Mouse (Mus musculus) CD4-positive, CD25-positive, alpha-beta regulatory T cell, adult 4 months (primary cell): Measurements from ENCODE around the gene Tmem138. TPM values are rescaled to one million over a fixed set of nuclear protein-coding genes. Genes with fewer than 3 reads are reported as not detected.
"Not testable (repeated sequence)": the region's sequence is repeated elsewhere in the genome, so short reads cannot be mapped to it uniquely, and the experiment has no call there.

Source experiments
- ATAC-seq: one replicate; pipeline ENCODE4 v1.8.0; 2017
- polyA plus RNA-seq, 2 experiments: library from polyadenylated mRNA; unstranded; fragments of 100-300 nt; shearing (Covaris generic); gene quantifications; one replicate each; pipeline ENCODE4 v1.2.1; 2017

The Tmem138 gene
- polyA plus RNA-seq, 2 experiments from 2014 or later: 19.3 to 23.0 TPM

DNA sequence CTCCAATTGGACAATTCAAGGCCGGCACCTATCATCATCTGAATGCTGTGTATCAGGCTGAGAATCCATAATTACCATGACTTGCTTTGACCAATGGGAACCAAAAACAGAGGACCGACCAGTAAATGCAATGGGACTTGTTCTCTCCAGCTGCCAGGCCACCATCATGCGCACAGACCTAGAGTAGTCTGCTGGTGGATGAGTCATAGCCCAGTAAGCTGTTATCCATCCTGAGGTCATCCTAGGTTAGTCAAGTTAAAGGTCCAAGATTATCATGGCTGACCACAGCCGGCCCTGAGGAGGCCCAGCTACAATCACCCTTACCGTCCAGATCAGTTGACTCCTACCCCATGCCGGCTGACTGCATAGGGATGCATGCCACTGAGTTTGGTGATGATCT, 7.5 kb downstream of the Tmem138 start:
- no peak for ATAC-seq

DNA sequence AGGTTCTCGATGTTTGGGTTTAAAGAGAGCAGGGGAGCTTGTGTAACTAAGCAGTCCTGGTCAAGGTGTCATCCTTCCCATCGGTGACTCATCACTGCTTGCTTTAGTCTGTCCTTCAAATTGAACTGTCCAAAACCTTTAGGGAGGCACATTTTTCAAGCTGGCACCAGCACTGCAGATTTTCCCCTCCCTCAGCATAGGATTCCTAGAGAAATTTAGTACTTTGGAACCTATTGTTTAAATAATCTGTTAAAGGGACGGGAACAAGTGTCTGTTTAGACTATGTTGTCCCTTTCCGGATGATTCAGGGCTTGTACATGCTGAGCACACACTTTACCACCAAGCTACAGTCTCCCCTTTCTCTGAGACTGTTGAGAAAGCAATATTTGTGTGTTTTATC, 11.9 kb downstream of the Tmem138 start:
- no peak for ATAC-seq

DNA sequence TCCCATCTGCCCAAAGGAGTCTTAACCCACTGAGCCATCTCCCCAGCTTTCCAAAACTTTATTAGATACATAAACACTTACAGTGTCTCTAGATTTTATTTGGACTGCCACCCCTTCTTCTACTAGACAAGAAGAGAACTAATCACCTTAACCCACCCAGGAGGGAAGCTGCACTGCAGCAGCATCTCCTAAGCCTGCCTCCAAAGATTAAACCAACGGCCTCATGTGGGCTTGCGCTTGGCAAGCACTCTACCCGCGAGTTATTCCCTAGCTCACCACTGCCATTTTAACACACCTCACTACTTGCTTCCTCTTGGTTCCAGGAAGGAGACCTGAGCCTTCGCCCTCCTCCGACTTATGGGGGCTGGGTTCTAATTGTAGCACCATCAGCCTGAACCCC, 12.9 kb downstream of the Tmem138 start:
- no peak for ATAC-seq

DNA sequence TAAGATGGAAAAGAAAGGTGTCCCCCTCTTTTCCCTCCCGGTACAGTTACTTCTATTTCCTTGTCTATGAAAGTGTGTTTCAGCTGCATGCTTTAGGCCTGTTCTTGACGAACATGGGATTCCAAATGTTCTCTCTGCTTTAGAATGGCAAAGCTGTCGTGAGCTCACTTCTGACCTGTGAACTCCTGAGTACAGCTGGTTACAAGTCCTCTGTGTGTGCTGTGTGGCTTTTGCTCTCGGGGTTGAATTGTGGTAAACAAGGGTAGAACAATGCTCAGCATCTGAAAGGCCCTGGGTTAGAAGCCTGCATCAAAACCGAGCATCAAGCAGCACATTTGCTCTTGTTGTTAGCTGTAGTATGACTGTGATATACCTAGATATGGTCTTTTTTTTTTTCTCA, 14.8 kb downstream of the Tmem138 start:
- no peak for ATAC-seq

DNA sequence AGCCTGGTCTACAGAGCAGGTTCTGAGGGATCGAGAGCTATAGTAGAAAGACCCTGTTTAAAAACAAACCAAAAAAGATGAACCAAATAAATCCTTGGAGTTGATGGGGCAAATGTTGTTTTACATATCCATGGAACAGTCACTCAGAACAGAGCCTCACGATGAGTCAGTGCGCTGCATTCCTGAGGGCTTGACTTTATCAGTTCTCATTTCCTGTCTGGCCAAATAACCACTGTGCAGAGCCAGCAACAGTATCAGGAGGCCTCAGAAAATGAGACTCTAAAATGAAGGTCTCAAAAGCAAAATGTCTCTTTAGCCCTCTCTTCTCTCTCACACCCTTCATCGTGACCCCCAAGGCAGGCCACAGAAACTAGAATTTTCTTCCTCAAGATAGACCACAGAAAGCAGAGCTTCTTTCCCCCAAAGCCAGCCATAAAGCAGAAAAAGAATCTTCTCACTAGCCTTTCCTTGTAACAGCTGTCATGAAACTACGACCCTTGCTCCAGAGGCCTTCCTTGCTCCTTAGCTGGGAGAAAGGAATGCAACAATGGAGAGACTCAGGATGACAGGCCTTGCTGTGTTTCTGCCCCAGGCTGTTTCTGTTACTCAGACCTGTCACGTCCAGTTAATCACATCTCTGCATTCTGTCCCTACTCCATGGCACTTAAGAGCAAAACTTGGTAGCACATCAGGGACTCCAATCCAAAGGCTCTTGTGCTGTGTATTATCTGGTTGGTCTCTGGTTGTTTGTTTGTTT, 15.4 kb downstream of the Tmem138 start:
- no peak for ATAC-seq

DNA sequence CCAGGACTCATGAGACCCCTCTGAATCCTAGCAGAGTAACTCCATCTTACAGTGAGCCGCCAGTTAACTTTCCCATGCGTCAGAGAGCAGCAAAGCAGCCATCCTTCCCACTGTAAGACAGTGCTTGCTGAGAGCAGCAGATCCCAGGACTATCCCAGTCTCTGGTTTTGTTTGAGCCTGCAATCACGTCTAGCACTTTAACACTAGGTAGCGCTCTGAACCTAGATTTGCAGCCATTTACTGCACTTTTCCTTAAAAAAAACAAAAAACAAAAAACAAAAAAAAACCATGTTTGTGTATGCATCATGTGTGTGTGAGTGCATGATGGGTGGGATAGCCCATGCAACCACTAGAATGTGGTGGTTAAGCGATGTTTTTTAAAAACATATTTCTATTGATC, 17.1 kb downstream of the Tmem138 start:
- no peak for ATAC-seq

DNA sequence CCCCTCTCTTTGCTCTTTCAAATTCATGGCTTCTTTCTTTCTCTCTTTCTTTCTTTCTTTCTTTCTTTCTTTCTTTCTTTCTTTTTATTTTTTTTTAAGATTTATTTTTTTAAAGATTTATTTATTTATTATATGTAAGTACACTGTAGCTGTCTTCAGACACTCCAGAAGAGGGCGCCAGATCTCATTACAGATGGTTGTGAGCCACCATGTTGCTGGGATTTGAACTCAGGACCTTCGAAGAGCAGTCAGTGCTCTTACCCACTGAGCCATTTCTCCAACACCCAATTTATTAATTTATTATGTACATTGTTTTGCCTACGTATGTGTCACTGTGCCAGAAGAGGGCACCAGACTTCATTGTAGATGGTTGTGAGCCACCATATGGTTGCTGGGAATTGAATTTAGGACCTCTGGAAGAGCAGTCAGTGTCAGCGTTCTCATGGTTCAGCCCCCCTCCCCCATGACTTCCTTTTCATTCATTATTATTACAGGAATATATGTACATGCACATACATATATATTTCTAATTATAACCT, 19.3 kb downstream of the Tmem138 start:
- ATAC-seq: not testable (repeated sequence)

DNA sequence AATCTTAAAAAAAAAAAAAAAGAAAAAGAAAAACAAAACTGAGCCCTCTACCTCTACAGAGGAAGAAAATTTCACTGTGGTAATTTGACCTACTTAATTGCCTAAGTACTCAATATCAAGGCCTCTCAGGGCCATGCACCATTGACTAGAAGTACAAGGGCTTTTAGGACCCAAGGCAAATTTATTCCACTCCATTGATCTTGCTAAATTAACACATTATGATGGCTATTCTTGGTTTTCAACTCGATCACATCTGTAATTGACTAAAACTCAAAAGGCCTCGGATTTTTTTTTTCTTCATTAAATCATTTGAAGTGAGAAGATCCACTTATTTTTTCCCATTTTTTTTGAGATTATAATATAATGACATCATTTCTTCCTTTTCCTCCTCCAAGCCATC, 19.7 kb downstream of the Tmem138 start:
- no peak for ATAC-seq

DNA sequence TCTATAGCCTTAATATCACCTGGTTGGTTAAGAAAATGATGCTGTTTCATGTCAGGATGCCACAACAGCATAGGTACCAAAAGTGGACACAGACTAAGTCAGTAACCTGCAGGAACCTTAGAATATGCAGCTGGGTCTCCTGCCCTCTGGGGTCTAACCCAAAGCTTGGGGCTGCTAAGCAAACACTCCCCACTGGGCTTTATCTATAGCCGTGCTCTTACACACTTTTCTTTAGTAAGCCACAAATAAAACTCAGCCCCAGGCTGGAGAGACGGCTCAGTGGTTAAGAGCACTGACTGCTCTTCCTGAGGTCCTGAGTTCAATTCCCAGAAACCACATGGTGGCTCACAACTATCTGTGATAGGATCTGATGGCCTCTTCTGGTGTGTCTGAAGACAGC, 20.2 kb downstream of the Tmem138 start:
- no peak for ATAC-seq

DNA sequence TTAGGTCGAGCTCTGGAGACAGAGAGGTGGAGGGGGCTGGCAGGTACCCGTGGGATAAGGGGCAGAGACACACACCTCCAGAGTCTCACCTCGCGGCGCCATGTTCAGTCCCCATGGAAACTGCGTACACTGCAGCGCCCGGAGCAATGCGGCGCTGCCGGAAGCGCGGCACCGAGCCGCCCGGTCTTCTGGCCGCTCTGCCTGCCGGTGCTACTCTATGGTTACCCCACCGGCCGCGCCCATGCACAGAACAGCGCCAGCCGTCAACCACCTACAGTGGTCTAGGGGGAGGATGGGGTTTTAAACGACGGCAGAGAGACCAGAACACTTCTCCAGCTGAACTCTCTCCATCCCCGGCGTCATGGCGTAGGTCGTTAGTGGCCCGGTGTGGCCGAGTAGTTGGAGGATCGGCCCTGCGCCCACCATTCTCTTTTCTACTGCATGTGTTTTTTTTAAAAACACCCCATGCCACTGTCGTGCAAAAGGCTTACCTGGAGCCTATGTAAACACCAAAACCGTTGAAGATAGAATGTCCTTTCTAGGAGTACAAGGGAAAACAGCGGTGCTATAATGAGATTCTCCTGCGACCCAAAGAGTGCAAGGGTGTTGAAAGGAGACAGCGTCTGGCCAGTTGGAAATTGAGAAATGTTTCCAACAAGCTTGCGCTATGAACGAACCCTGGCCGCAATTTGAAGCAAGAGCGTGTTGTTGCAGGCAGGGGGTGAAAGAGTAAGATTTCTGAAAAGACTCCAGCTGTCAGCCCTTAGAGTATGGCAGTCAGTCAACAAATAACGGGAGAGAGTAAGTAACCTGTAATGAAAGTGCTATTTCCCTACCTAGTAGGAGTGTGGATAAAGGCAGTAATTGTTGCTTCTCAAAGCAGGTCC, 21.3 kb downstream of the Tmem138 start, which contains the start of gene Tmem216:
Tmem216 (minus strand) TSS at position 615 of the 887 bp plus-strand sequence.
- ATAC-seq: peak; percentile 98

DNA sequence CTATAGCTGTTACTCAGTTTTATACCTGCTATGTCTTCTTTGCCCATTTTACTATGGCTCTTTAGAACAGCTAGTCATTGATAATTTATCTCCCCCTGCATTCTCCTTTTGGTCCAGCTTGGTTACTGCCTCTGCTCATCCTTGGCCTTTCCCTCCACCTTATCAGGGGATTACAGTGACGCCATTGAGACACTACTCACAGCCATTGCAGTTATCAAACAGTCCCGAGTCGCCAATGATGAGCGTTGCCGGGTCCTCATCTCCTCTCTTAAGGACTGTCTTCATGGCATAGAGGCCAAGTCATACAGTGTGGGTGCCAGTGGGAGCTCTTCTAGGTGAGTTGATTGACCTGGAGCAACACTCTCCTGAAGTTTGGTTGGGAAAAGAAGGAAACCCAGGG, 37.7 kb downstream of the Tmem138 start:
- ATAC-seq: no peak

DNA sequence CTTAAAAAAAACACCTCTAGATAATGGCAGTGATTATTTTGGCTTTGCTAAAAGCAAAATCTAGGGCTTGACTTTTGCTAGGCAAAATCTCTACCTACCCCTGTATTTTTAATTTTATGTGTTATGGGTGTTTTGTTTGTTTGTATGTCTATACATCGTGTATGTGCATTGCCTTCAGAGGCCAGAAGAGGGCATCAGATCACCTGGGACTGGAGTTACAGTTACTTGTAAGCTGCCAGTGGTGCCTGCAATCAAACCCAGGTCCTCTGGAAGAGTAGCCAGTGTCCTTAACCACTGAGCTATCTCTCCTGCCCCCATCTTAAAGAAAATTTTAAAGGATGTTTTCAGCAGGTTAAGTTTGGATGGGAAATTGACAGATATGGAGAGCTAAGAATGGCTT, 47.1 kb downstream of the Tmem138 start:
- ATAC-seq: no peak

DNA sequence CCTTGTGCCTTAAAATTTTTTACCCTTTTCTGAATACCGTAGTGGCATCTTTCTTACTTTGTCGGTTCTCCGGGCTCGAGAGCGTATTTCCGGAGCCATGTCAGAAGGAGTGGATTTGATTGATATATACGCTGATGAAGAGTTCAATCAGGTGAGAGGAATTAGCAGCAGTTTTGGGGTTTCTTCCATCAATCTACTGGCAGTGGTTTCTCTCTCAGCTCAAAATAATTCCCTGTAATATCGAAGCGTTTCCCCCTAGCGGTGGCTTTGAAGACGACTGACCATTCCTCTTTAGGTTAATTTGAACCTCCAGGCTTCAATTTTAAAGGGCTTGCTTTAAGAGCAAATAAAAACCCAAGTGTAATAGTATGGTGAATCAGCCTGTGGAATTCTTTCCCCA, 51.3 kb downstream of the Tmem138 start, which contains the start of gene Sdhaf2:
Sdhaf2 (minus strand) TSS at position 233 of the 400 bp plus-strand sequence.
- ATAC-seq: peak; percentile 27

DNA sequence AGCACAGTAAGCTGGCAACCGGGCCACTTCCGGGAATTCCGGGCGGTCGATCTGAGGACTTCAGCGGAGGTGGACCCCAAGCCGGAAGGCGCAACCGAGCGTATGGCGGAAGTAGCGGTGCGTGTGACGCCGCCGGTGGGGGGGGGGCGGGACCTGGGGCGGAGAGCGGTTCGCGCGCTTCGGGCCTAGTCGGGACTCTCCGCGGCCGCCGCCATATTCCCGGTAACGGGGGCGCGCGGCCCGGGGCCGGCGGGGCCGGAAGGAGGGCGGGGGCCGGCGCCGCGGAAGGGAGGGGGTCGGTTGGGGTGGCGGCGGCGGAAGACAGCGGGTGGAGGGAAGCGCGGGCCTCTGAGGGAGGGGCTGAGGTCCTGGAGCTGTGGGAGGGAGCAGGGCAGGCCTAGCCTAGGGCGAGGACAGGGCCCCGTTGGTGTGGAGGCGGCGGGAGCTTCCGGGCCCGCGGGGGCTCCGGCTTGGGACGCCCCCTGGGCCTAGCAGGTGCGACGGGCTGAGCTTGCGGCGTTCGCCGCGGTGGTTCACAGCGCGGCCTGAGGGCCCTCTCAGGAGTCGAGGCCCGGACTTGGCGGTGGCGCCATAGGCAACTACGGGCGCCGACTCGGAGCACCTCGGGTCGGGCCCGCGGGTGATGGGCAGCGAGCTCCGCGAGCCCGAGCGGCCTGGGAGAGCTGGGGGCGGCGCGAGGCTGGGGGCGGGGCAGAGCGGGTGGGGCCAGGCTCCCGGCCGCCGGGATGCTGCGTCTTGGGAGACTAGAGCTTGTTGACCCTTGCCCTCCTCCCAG, 51.9 kb downstream of the Tmem138 start, which contains the start of gene Cpsf7:
Cpsf7 (plus strand) TSS at position 161 of the 796 bp plus-strand sequence.
- peak; percentile 82 for ATAC-seq

DNA sequence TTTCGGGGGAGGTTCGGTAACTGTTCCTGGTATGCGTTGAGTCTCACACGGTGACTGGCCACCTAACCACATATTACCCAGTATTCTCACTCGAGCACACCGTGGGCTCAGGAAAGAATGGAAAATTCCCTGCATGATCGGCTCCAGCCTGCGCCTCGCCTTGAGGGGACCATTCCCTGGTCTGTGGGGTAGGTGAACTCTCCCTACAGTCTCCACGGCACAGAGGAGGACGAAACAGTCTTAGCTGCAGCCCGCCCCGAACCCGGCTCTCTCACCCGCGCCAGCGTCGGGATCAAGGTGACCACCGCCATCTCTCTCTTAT, 52.4 kb downstream of the Tmem138 start:
- peak; percentile 8 for ATAC-seq

DNA sequence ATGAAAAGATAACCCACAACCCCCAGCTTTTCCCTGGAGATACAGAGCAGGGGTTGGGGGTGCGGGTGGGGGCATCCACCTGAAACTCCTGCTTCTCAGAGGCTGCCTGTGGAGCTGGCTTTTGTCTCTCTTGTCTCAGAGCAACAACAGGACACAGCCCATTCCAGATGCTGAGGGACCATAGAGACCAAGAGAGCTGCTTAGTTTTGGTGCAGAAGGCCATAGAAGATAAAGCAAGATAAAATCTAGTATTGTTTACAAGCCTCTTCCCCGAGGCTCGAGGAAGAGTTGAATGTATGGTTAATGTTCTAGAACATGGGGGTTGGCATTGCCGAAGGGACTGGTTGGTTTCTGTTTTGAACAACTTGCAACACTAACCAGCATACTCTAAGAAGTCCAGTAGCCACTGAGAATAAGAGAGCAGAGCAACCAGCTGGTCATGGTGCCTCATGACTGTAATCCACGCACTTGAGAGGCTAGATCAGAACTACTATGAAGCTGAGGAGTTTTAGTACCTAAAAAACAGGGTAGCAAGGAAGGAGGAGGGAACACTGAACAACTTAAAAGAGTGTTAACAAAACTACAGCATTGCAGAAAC, 53.6 kb downstream of the Tmem138 start:
- no peak for ATAC-seq

DNA sequence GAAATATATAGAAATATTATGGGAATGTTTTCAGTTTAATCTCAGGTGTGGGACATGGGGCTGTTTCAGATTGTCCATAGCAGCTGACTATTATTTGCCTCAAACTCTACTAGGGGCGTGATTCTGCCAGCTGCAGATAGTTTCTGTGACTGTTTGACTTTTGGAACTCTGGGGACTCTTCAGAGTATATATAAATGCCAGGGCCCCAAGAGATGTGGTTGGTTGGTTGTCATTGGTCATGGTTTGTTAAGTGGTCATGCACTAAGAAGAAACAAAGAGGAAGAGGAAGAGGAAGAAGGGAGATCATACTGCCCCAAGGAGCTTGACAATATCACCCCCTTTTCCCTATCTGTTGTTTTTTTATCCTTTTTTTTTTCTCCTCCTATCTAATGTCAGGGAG, 55.2 kb downstream of the Tmem138 start:
- no peak for ATAC-seq

Other genes starting within 250 kb of the Tmem138 start
- gene Syt7, start 188.3 kb downstream of the Tmem138 start, polyA plus RNA-seq: not detected
- gene Lrrc10b, start 119.9 kb downstream of the Tmem138 start, polyA plus RNA-seq: not detected
- 1 to 10 TPM in 1 of 2 experiments, under 1 TPM in 1; 0.31 to 1.4 TPM for gene Ppp1r32, start 94.4 kb downstream of the Tmem138 start, polyA plus RNA-seq
- 10 to 100 TPM; 59.0 to 79.6 TPM for gene Cpsf7, start 52.1 kb downstream of the Tmem138 start, polyA plus RNA-seq
- gene Sdhaf2, start 51.2 kb downstream of the Tmem138 start, polyA plus RNA-seq: 100 to 1,000 TPM in 1 of 2 experiments, 10 to 100 TPM in 1; 92.6 to 104 TPM
- gene Tmem216, start 21.1 kb downstream of the Tmem138 start, polyA plus RNA-seq: 10 to 100 TPM; 10.7 to 13.6 TPM
- 10 to 100 TPM; 39.1 to 52.7 TPM for gene Cyb561a3, start 190 bp downstream of the Tmem138 start, polyA plus RNA-seq
- 100 to 1,000 TPM; 104 to 182 TPM for gene Ddb1, start 28.0 kb upstream of the Tmem138 start, polyA plus RNA-seq
- gene Tkfc, start 28.3 kb upstream of the Tmem138 start, polyA plus RNA-seq: 10 to 100 TPM in 1 of 2 experiments, 1 to 10 TPM in 1; 9.2 to 12.7 TPM
- gene Vwce, start 56.9 kb upstream of the Tmem138 start, polyA plus RNA-seq: not detected
- gene Pga5, start 100.7 kb upstream of the Tmem138 start, polyA plus RNA-seq: not detected
- 10 to 100 TPM; 14.5 to 15.7 TPM for gene Vps37c, start 111.4 kb upstream of the Tmem138 start, polyA plus RNA-seq
- gene Cd5, start 161.6 kb upstream of the Tmem138 start, polyA plus RNA-seq: 100 to 1,000 TPM; 449 to 646 TPM